Mouse (Mus musculus): ENCODE measurements around the gene Gstm1. TPM values are rescaled to one million over a fixed set of nuclear protein-coding genes. Genes with fewer than 3 reads are reported as not detected.
"Not testable (repeated sequence)": the region's sequence is repeated elsewhere in the genome, so short reads cannot be mapped to it uniquely, and the experiment has no call there.

Gene Gstm1
- 100 to 1,000 TPM; 237 to 250 TPM for total RNA-seq (2021)

GRCm38 (mm10) chr3:108017473-108018189 lies at the start of gene Gstm1:
Gene Gstm1, minus strand, starts transcription at chr3:108017973.
- intact Hi-C loops (cut with DNase I), result loop anchor here (2.0 to 5.0 kb wide), 2 partner anchors 65 to 87 kb away; partner anchors contain the start of gene Gstm7

DNA sequence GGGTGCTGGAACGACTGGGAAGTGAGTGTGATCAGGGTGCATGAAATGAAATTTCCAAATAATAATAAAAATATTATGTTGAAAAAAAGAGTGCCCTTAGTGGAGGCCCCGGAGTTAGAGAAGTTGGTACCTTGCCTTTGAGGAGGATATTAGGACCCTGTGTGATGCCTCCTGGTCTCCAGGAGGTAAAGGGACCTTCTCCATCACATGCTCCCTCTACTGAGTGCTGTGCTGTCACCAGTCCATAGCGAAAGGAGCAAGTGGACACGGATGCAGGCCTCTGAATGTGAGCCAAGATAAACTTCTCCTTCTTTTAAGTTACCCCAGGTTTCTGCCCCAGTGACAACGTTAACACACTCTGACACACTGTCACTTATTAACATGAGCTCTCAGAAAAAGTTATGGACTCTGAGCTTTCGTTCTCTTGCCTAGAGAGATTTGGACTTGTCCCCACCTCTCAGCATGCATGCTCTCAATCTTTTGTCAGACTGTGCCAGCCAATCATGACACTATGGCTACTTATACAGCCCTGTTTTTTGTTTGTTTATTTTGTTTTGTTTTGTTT lies 49.7 kb upstream of the Gstm1 start:
- no peak for DNase-seq (ENCODE audit: low spot score in 2 of 2)
- intact Hi-C loops (cut with DNase I), result loop anchor here (10.0 kb wide), 1 partner anchor 373 kb away; the partner anchor contains the start of gene Ahcyl1

More at GRCm38 (mm10) chr3:108017473-108018189, at the start of gene Gstm1:
- peak; percentile 93 to 94 for DNase-seq (ENCODE audit: low spot score in 2 of 2)

GRCm38 (mm10) chr3:108065551-108065950 lies 47.8 kb upstream of the Gstm1 start:
- intact Hi-C loops (cut with DNase I), result loop anchor here (10.0 kb wide), 1 partner anchor 371 kb away; the partner anchor contains the start of gene Ahcyl1
- DNase-seq (ENCODE audit: low spot score in 2 of 2), result no peak

- intact Hi-C loops (cut with DNase I), result loop anchor here (5.0 to 10.0 kb wide), 2 partner anchors 147 to 370 kb away; partner anchors contain the start of gene Ahcyl1
- DNase-seq (ENCODE audit: low spot score in 2 of 2), result no peak
Observed at GRCm38 (mm10) chr3:108064672-108065071, 46.9 kb upstream of the Gstm1 start.

GRCm38 (mm10) chr3:108062648-108063047 lies 44.9 kb upstream of the Gstm1 start:
- intact Hi-C loops (cut with DNase I), result loop anchor here (2.0 to 10.0 kb wide), 3 partner anchors 145 to 368 kb away; partner anchors contain the start of gene Ahcyl1
- DNase-seq (ENCODE audit: low spot score in 2 of 2), result no peak

DNA sequence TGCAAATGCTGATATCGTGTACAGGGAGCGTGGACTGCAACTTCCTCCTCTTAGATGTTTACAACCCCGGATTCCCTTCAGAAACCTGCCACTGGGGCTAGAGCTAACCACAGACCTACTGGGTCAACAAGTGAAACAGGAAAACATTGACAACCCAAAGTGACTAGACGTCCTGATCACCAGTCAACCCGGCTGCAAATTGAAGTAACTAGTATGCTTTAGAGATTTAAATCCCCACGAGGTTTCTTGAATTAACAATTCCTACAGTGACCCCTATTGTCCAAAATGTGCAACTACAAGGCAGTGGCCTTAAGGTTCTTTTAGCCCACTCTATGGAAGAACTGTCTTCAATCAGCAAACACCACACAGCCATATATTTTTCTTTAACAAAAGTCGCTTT lies 43.6 kb upstream of the Gstm1 start:
- no peak for DNase-seq (ENCODE audit: low spot score in 2 of 2)
- intact Hi-C loops (cut with DNase I), result loop anchor here (5.0 to 10.0 kb wide), 2 partner anchors 144 to 367 kb away; partner anchors contain the start of gene Ahcyl1

DNA sequence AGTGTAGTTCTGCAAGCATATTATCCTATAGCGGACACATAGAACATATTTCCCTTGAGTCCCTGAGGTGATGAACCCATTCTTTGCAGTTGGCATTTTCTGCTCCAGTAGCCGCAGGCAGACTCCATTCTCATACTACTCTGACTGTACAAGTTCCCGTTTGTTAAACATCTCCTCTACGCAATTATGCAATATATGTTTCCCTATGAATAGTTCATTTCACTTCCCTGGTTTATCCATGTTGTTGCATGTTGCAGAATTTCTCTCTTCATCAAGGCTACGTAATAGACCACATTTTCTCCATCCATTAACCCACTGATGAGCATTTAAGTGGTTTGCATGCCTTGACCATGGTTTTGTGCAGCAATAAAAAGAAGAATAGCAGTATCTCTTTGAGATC lies 32.7 kb upstream of the Gstm1 start:
- no peak for DNase-seq (ENCODE audit: low spot score in 2 of 2)
- intact Hi-C loops (cut with DNase I), result loop anchor here (10.0 kb wide), 1 partner anchor 96 kb away; no protein-coding TSS in a partner anchor

DNA sequence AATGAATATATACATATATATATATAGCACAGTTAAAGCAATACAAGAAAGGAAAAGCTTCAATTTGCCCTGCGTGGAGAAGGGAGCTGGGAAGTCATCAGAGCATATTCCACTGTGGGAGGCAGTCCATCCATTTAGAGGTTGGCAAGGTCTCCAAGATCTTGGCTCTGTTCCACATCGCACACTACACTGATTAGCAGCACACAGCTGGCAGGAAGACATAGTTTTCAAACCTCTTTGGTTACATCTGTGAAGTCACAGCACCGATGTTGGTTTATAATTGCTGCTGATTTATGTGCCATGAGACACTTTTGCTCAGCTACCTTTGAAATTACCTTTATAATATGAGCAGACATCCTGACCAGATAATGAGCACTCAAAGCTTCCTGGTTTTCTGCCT lies 30.5 kb upstream of the Gstm1 start:
- no peak for DNase-seq (ENCODE audit: low spot score in 2 of 2)
- intact Hi-C loops (cut with DNase I), result no loop called here

DNA sequence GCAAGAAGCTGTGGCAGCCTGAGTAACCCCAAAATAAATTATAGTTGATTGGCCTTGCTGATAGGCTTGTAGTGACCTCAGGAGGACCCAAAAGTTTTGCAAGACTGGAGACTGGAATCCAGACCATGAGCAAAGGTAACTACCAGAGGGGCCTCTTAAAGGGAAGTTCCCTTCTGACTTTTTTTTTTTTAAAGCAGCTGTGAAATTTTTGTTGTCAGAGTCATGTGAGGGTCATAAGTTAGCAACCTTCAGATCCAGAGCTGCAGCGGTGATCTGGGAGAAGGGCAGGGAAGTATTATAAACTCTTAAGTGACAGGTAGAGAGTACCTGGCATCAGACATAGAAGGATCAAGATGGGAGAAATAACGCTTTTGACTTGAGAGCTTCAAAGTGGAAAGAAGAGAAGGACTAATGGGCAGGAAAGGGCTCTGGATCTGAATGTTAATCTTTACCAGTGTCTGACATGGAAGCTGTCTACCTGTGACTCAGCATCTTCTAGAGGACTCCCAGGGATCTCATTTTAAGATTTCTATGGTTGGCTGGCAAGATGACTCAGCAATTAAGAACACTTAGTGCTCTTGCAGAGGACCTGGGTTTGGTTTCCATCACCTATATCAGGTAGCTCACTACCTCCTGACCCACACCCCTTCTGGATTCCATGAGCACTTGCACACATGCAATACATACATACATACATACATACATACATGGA lies 29.3 kb upstream of the Gstm1 start:
- intact Hi-C loops (cut with DNase I), result no loop called here
- DNase-seq (ENCODE audit: low spot score in 2 of 2), result no peak

DNA sequence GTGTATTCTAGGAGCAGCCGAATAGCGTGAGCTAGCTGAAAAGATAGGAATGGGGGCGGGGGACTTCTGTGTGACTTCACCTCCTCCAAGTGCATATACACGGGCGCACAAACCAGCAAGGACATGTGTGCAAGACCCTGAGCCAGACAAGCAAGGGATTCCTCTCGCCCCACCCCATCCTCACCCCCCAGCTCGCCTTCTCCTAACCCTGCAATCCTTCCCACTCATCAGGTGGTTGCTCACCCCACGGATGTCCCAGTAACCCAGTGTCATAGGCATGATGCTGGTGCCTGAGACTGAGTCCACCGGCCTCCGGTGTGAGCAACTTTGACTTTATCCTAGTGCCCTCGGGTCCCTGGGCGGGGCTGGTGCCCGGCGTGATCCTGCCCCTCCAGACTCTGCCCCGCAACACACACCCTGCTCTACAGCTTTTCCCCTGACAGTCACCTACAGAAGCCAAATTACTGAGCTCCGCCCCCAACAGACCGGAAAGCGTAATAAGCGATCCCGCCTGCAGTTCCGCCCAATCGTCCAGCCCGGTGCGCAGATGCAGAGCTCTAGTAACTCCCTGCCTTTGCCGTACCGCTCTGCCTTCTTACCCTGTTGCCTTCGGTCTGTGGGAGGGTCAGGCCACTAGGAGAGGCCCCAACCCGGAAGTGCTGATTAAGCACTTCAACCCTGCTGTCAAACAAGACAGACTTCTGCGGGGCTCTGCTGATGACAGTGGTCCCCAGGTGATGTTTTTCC lies 26.8 kb upstream of the Gstm1 start, which contains the start of gene Gstm4:
Gstm4 (minus strand) TSS at position 501 of the 747 bp plus-strand sequence.
- DNase-seq (ENCODE audit: low spot score in 2 of 2), result peak; percentile 88
- intact Hi-C loops (cut with DNase I), result no loop called here

- no peak for DNase-seq (ENCODE audit: low spot score in 2 of 2)
- intact Hi-C loops (cut with DNase I), result no loop called here
Observed at GRCm38 (mm10) chr3:108033156-108033555, 15.4 kb upstream of the Gstm1 start.

- DNase-seq (ENCODE audit: low spot score in 2 of 2), result no peak
- intact Hi-C loops (cut with DNase I), result no loop called here
Observed at GRCm38 (mm10) chr3:108032113-108032512, 14.3 kb upstream of the Gstm1 start.

GRCm38 (mm10) chr3:108028641-108029365 lies 11.0 kb upstream of the Gstm1 start:
- intact Hi-C loops (cut with DNase I), result loop anchor here (5.0 kb wide), 1 partner anchor 47 kb away; no protein-coding TSS in a partner anchor
- no peak for DNase-seq (ENCODE audit: low spot score in 2 of 2)

DNA sequence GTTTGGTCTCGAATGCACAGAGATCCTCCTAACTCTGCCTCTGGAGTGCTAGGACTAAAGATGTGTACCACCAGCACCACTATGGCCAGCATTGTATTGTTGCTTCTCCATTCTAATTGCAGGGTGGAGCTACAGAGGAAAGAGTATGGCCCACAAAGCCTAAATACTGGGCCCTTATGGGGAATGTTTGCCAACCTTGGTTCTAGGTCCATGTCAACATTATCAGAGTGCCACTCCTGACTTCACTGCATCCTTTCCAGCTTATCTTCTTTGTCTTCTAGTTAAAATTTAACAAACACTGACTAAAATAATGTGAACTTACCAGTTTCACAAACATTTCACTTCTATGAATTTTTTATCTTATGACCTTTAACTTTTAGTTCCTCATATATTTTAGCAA lies 8.8 kb upstream of the Gstm1 start:
- intact Hi-C loops (cut with DNase I), result loop anchor here (5.0 kb wide), 1 partner anchor 44 kb away; no protein-coding TSS in a partner anchor
- DNase-seq (ENCODE audit: low spot score in 2 of 2), result no peak

- intact Hi-C loops (cut with DNase I), result loop anchor here (5.0 kb wide), 1 partner anchor 44 kb away; no protein-coding TSS in a partner anchor
- no peak for DNase-seq (ENCODE audit: low spot score in 2 of 2)
Observed at GRCm38 (mm10) chr3:108026049-108026448, 8.3 kb upstream of the Gstm1 start.

- no peak for DNase-seq (ENCODE audit: low spot score in 2 of 2)
- intact Hi-C loops (cut with DNase I), result loop anchor here (5.0 kb wide), 1 partner anchor 43 kb away; no protein-coding TSS in a partner anchor
Observed at GRCm38 (mm10) chr3:108025318-108025717, 7.5 kb upstream of the Gstm1 start.

DNA sequence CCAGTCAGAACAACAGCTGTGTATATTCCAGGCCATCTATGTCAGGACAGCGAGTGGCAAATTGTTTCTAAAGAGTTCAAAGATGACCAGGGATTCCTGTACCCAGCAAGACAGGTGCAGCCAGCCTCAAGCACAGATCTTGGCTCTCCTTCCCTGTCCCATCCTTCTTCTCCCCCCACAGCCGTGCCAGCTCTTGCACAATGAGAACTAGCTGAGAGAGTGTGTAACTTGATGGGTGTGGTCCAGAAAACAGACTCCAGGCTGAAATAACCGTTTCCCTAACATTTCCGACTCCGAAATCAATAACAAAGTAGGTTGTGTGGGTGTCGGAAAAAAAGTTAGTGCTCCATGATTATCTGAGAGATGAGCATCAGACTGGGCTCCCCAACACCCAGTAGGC lies 4.9 kb upstream of the Gstm1 start:
- intact Hi-C loops (cut with DNase I), result no loop called here
- no peak for DNase-seq (ENCODE audit: low spot score in 2 of 2)

- intact Hi-C loops (cut with DNase I); DNase-seq (ENCODE audit: low spot score in 2 of 2): not testable (repeated sequence)
Observed at GRCm38 (mm10) chr3:108020351-108021022, 2.7 kb upstream of the Gstm1 start.

All from left cerebral cortex, postnatal 36 days (tissue).